Mouse (Mus musculus) neural tube, embryonic 10.5 days (tissue): ENCODE results near the gene Acvr2b.
A peak's percentile ranks its signal among the peaks of the same experiment; 100 is the strongest.

Experiments used
- DNase-seq: peaks from one replicate; pipeline ENCODE4 v3.0.0-alpha.2; 2017; ENCODE audit warnings: low spot score; ENCODE audit errors: extremely low spot score

Gene Acvr2b

GRCm38 (mm10) chr9:119407884-119408283, 6.0 kb downstream of the Acvr2b start:
- DNase-seq: no peak

GRCm38 (mm10) chr9:119408898-119409664, 7.2 kb downstream of the Acvr2b start:
- DNase-seq: no peak

GRCm38 (mm10) chr9:119409864-119410263, 7.9 kb downstream of the Acvr2b start:
- DNase-seq: no peak

- no peak for DNase-seq
These were observed 16.1 kb downstream of the Acvr2b start for GRCm38 (mm10) chr9:119418025-119418424.

- no peak for DNase-seq
These were observed 18.0 kb downstream of the Acvr2b start for GRCm38 (mm10) chr9:119419852-119420438.

GRCm38 (mm10) chr9:119425217-119425975, 23.5 kb downstream of the Acvr2b start:
- DNase-seq: no peak

- DNase-seq: no peak
These were observed 24.1 kb downstream of the Acvr2b start for GRCm38 (mm10) chr9:119425976-119426415.

- DNase-seq: no peak
These were observed 24.6 kb downstream of the Acvr2b start for GRCm38 (mm10) chr9:119426483-119426882.

GRCm38 (mm10) chr9:119430311-119430710, 28.4 kb downstream of the Acvr2b start:
- peak; percentile 72 for DNase-seq

GRCm38 (mm10) chr9:119435855-119436254, 33.9 kb downstream of the Acvr2b start:
- DNase-seq: no peak

GRCm38 (mm10) chr9:119438065-119438464, 36.1 kb downstream of the Acvr2b start:
- no peak for DNase-seq

- no peak for DNase-seq
These were observed 36.6 kb downstream of the Acvr2b start for GRCm38 (mm10) chr9:119438498-119439000.

- peak; percentile 99 for DNase-seq
These were observed 43.0 kb downstream of the Acvr2b start, which contains the start of gene Exog for GRCm38 (mm10) chr9:119444738-119445429. Gene Exog, plus strand, starts transcription at chr9:119444943.

GRCm38 (mm10) chr9:119445737-119446136, 43.8 kb downstream of the Acvr2b start:
- no peak for DNase-seq

- no peak for DNase-seq
These were observed 54.0 kb downstream of the Acvr2b start for GRCm38 (mm10) chr9:119455967-119456366.

- no peak for DNase-seq
These were observed 55.2 kb downstream of the Acvr2b start for GRCm38 (mm10) chr9:119457122-119457521.

GRCm38 (mm10) chr9:119460410-119460809, 58.5 kb downstream of the Acvr2b start:
- peak; percentile 68 for DNase-seq

- DNase-seq: no peak
These were observed 63.1 kb downstream of the Acvr2b start for GRCm38 (mm10) chr9:119465056-119465455.

- no peak for DNase-seq
These were observed 63.7 kb downstream of the Acvr2b start for GRCm38 (mm10) chr9:119465595-119465994.

- no peak for DNase-seq
These were observed 67.9 kb downstream of the Acvr2b start for GRCm38 (mm10) chr9:119469691-119470353.
